Mouse (Mus musculus): ENCODE data around the gene Sucla2. TPM values are rescaled to one million over a fixed set of nuclear protein-coding genes. Genes with fewer than 3 reads are reported as not detected.
A peak's percentile ranks its signal among the peaks of the same experiment; 100 is the strongest.
"Not testable (repeated sequence)": the region's sequence is repeated elsewhere in the genome, so short reads cannot be mapped to it uniquely, and the experiment has no call there.

The Sucla2 gene
- polyA plus RNA-seq, 1 experiment from 2014 or later = 78.9 TPM

- WGBS = 70% methylated on average over 1 of the region's 1 CpGs
- no peak overlapping the region for H3K4me3 ChIP-seq
- peaks cover 47% of the 10 kb centered on the region for H3K36me3 ChIP-seq
- no peak for DNase-seq (ENCODE audit: low spot score)
- no peaks in the 10 kb centered on the region for H3K27me3 ChIP-seq (ENCODE audit: insufficient read depth, poor library complexity, severe bottlenecking)
- H3K9me3 ChIP-seq = 0 out of 2 replicates have a peak, but pooled peaks cover 3% of the 10 kb centered on the region
- H3K27ac ChIP-seq = no peak overlapping the region
- no peaks in the 10 kb centered on the region for H3K4me1 ChIP-seq (replicated peaks)
These were observed 63.0 kb downstream of the Sucla2 start for GRCm38 (mm10) chr14:73588080-73588479.

GRCm38 (mm10) chr14:73592166-73592565 lies 67.0 kb downstream of the Sucla2 start:
- Histone ChIP-seq H3K4me3 (no peak overlapping the region), H3K36me3 (peaks cover 68% of the 10 kb centered on the region), H3K4me1 (replicated peaks) (no peaks in the 10 kb centered on the region), H3K27ac (no peak overlapping the region), H3K27me3 (ENCODE audit: insufficient read depth, poor library complexity, severe bottlenecking) (no peaks in the 10 kb centered on the region), H3K9me3 (no peaks in the 10 kb centered on the region)
- 82% methylated on average over 1 of the region's 1 CpGs for WGBS
- DNase-seq (ENCODE audit: low spot score) = no peak

- WGBS = 90% methylated on average over 8 of the region's 8 CpGs
- H3K4me3 ChIP-seq = no peak overlapping the region
- peaks cover 73% of the 10 kb centered on the region for H3K36me3 ChIP-seq
- no peak overlapping the region for H3K27ac ChIP-seq
- no peaks in the 10 kb centered on the region for H3K4me1 ChIP-seq (replicated peaks)
- DNase-seq (ENCODE audit: low spot score) = no peak
- H3K27me3 ChIP-seq (ENCODE audit: insufficient read depth, poor library complexity, severe bottlenecking) = no peaks in the 10 kb centered on the region
- H3K9me3 ChIP-seq = peaks cover 8% of the 10 kb centered on the region
These were observed 74.6 kb downstream of the Sucla2 start for GRCm38 (mm10) chr14:73599720-73600119.

GRCm38 (mm10) chr14:73607732-73608131 lies 82.6 kb downstream of the Sucla2 start:
- Histone ChIP-seq H3K36me3 (peaks cover 26% of the 10 kb centered on the region), H3K9me3 (no peaks in the 10 kb centered on the region), H3K4me1 (replicated peaks) (0 out of 2 replicates have a peak, but pooled peaks cover 2% of the 10 kb centered on the region), H3K4me3 (no peak overlapping the region), H3K27me3 (ENCODE audit: insufficient read depth, poor library complexity, severe bottlenecking) (no peaks in the 10 kb centered on the region), H3K27ac (no peak overlapping the region)
- 74% methylated on average over 4 of the region's 4 CpGs for WGBS
- DNase-seq (ENCODE audit: low spot score) = peak; percentile 7

GRCm38 (mm10) chr14:73608668-73609481 lies 83.8 kb downstream of the Sucla2 start:
- no peaks in the 10 kb centered on the region for H3K9me3 ChIP-seq
- H3K36me3 ChIP-seq = peaks cover 16% of the 10 kb centered on the region
- no peak for DNase-seq (ENCODE audit: low spot score)
- H3K4me3 ChIP-seq = no peak overlapping the region
- H3K4me1 ChIP-seq (replicated peaks) = 0 out of 2 replicates have a peak, but pooled peaks cover 2% of the 10 kb centered on the region
- 52% methylated on average over 11 of the region's 11 CpGs for WGBS
- no peaks in the 10 kb centered on the region for H3K27me3 ChIP-seq (ENCODE audit: insufficient read depth, poor library complexity, severe bottlenecking)
- no peak overlapping the region for H3K27ac ChIP-seq

GRCm38 (mm10) chr14:73614961-73615360 lies 89.8 kb downstream of the Sucla2 start:
- H3K4me1 ChIP-seq (replicated peaks); H3K27ac ChIP-seq; H3K27me3 ChIP-seq (ENCODE audit: insufficient read depth, poor library complexity, severe bottlenecking); H3K4me3 ChIP-seq; H3K9me3 ChIP-seq; DNase-seq (ENCODE audit: low spot score); H3K36me3 ChIP-seq: not testable (repeated sequence)
- 75% methylated on average over 1 of the region's 1 CpGs for WGBS

- 89% methylated on average over 3 of the region's 3 CpGs for WGBS
- Histone ChIP-seq H3K36me3 (no peaks in the 10 kb centered on the region), H3K27me3 (ENCODE audit: insufficient read depth, poor library complexity, severe bottlenecking) (no peaks in the 10 kb centered on the region)
These were observed 95.8 kb downstream of the Sucla2 start for GRCm38 (mm10) chr14:73620880-73621279.

GRCm38 (mm10) chr14:73622988-73623387 lies 97.9 kb downstream of the Sucla2 start:
- Histone ChIP-seq H3K9me3 (0 out of 2 replicates have a peak, but pooled peaks cover 10% of the 10 kb centered on the region), H3K27me3 (ENCODE audit: insufficient read depth, poor library complexity, severe bottlenecking) (no peaks in the 10 kb centered on the region), H3K4me3 (no peak overlapping the region), H3K27ac (no peak overlapping the region), H3K36me3 (no peaks in the 10 kb centered on the region), H3K4me1 (replicated peaks) (no peaks in the 10 kb centered on the region)
- 93% methylated on average over 1 of the region's 1 CpGs for WGBS
- DNase-seq (ENCODE audit: low spot score) = no peak

More at GRCm38 (mm10) chr14:73620880-73621279, 95.8 kb downstream of the Sucla2 start:
- Histone ChIP-seq H3K9me3 (0 out of 2 replicates have a peak, but pooled peaks cover 11% of the 10 kb centered on the region), H3K4me1 (replicated peaks) (no peaks in the 10 kb centered on the region), H3K27ac (no peak overlapping the region), H3K4me3 (no peak overlapping the region)
- DNase-seq (ENCODE audit: low spot score) = no peak

GRCm38 (mm10) chr14:73625469-73625868 lies 100.3 kb downstream of the Sucla2 start:
- no peak overlapping the region for H3K27ac ChIP-seq

GRCm38 (mm10) chr14:73631511-73631910 lies 106.4 kb downstream of the Sucla2 start:
- Histone ChIP-seq H3K4me3 (no peak overlapping the region), H3K9me3 (no peaks in the 10 kb centered on the region), H3K27me3 (ENCODE audit: insufficient read depth, poor library complexity, severe bottlenecking) (no peaks in the 10 kb centered on the region), H3K4me1 (replicated peaks) (0 out of 2 replicates have a peak, but pooled peaks cover 3% of the 10 kb centered on the region), H3K27ac (no peak overlapping the region), H3K36me3 (no peaks in the 10 kb centered on the region)
- 92% methylated on average over 4 of the region's 4 CpGs for WGBS
- no peak for DNase-seq (ENCODE audit: low spot score)

More at GRCm38 (mm10) chr14:73625469-73625868, 100.3 kb downstream of the Sucla2 start:
- Histone ChIP-seq H3K4me1 (replicated peaks) (no peaks in the 10 kb centered on the region), H3K27me3 (ENCODE audit: insufficient read depth, poor library complexity, severe bottlenecking) (no peaks in the 10 kb centered on the region), H3K36me3 (no peaks in the 10 kb centered on the region), H3K9me3 (no peaks in the 10 kb centered on the region), H3K4me3 (no peak overlapping the region)
- no peak for DNase-seq (ENCODE audit: low spot score)
- WGBS = 73% methylated on average over 3 of the region's 3 CpGs

- 56% methylated on average over 9 of the region's 9 CpGs for WGBS
- H3K27me3 ChIP-seq (ENCODE audit: insufficient read depth, poor library complexity, severe bottlenecking) = no peaks in the 10 kb centered on the region
- no peaks in the 10 kb centered on the region for H3K36me3 ChIP-seq
- H3K4me3 ChIP-seq = no peak overlapping the region
- no peak overlapping the region for H3K27ac ChIP-seq
- DNase-seq (ENCODE audit: low spot score) = peak; percentile 14
- 0 out of 2 replicates have a peak, but pooled peaks cover 3% of the 10 kb centered on the region for H3K4me1 ChIP-seq (replicated peaks)
- H3K9me3 ChIP-seq = no peaks in the 10 kb centered on the region
These were observed 107.6 kb downstream of the Sucla2 start for GRCm38 (mm10) chr14:73632648-73633263.

GRCm38 (mm10) chr14:73634356-73634755 lies 109.2 kb downstream of the Sucla2 start:
- 90% methylated on average over 3 of the region's 3 CpGs for WGBS
- Histone ChIP-seq H3K27ac (no peak overlapping the region), H3K27me3 (ENCODE audit: insufficient read depth, poor library complexity, severe bottlenecking) (no peaks in the 10 kb centered on the region), H3K4me1 (replicated peaks) (0 out of 2 replicates have a peak, but pooled peaks cover 3% of the 10 kb centered on the region), H3K36me3 (no peaks in the 10 kb centered on the region), H3K4me3 (no peak overlapping the region), H3K9me3 (no peaks in the 10 kb centered on the region)
- no peak for DNase-seq (ENCODE audit: low spot score)

- Histone ChIP-seq H3K9me3 (no peaks in the 10 kb centered on the region), H3K4me3 (no peak overlapping the region), H3K36me3 (no peaks in the 10 kb centered on the region), H3K27me3 (ENCODE audit: insufficient read depth, poor library complexity, severe bottlenecking) (no peaks in the 10 kb centered on the region), H3K27ac (no peak overlapping the region), H3K4me1 (replicated peaks) (0 out of 2 replicates have a peak, but pooled peaks cover 3% of the 10 kb centered on the region)
- DNase-seq (ENCODE audit: low spot score) = no peak
These were observed 112.3 kb downstream of the Sucla2 start for GRCm38 (mm10) chr14:73637460-73637859.

Measured in hindbrain, embryonic 10.5 days (tissue).